Mouse (Mus musculus) cerebellum, adult 2 months (tissue): Measurements from ENCODE around the gene Prex1.

Experiments
- CTCF ChIP-seq: fragments of 200-500 bp; IDR thresholded peaks from 2 replicates; pipeline ENCODE4 v1.5.1; 2011; ENCODE audit warnings: low read depth, mild to moderate bottlenecking, control low read depth, low read length, moderate library complexity, borderline replicate concordance; ENCODE audit not compliant: insufficient read depth
- POLR2A ChIP-seq: fragments of 200-500 bp; IDR thresholded peaks from 2 replicates; pipeline ENCODE4 v1.6.1; 2011; ENCODE audit warnings: low read length, control low read depth, borderline replicate concordance; ENCODE audit not compliant: insufficient read depth

- TF ChIP-seq POLR2A (no peak), CTCF (no peak)
Observed at GRCm38 (mm10) chr2:166629941-166630674, 83.5 kb downstream of the Prex1 start.
